Mouse (Mus musculus): ENCODE measurements at regions not wholly inside any gene's neighbourhood (a gene's known extent, or its start where the extent isn't known, plus 50 kb on each side); places are given as distances from the start of the nearest gene placed in this dataset.

DNA sequence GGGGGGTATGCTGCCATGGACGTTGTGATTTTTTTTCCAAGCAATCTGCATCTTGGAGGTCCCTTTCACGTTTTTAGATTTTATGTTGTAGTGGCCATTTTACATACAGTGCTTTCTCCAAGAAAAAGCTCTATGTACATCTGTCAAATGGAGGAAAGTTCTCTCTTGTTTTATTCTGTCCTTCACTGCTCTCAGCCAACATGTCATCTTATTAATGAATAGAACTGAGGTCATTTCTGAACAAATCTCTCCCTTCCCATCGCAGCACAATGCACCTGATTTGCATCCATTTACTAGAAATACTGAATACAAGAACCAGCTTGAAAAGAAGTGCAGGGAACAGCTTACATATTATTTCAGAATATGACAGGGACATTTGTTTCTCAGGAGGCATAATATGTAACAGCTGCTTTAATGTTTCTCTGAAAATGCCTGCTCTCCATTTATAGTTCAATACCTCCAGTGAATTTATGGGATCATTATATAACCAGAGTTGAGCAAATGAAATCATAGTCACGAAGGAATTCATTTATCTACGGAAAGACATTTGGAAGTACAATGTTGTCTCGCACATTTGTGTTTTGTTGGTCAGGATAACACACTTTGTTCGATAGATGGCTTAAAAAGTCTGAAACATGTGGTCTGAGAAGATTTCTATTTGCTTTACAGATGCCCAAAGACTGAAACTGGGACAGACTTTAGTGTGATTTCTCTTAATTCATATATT, 224.3 kb downstream of the Usp25 start:
- no peak for DNase-seq (ENCODE audit: low spot score in 2 of 2)

DNA sequence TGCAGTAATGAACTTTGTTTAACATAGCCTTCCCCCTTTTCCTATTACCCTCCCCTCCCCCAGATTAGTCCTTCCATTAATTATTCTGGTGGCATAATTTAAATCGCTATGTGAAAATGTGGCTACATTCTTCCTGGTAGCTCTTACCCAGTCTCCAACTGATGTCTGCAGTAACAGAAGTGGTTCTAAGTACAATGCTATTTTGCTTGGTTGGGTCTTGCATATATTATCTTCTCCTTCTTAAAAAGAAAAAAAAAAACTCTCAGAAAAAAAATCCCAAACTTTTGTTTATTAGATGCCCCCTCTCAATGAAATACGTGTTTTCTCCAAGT, 223.7 kb downstream of the Usp25 start:
- no peak for DNase-seq (ENCODE audit: low spot score in 2 of 2)

DNA sequence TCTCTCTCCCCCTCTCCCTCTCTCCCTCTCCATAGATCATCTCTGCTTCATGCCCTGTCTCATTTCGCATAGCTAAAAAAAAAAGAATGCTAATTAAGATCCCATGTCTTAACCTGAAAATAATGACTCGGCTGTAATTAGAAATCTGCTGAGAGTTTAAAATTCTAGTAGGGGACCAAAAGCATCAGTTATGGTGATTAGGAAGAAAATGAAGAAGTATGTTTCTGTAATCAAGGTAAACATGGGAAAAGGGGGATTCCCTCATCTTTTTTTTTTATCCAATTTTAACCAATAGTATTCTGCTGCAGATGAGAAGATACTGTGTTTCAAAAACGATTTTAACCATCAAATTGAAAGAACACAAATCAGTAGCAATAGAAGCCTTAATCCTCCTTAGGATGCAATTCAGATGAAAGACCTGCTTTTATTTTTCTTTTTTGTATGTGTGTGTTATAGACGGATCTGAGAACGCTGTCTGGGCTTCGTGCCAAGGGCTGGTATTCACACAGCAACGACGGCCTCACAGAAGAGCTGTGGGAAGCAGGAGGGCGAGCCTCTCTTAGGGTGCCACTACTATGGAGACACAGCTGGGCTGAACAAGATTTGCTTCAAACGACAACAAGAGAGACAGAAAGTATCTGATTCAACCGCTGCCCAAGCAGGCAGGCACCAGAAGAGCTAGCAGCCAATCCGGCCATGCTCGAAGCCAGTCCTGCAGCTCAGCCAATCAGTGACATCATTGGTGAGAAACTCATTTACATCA, 223.2 kb downstream of the Usp25 start:
- DNase-seq (ENCODE audit: low spot score in 2 of 2): peak; percentile 85 to 90

DNA sequence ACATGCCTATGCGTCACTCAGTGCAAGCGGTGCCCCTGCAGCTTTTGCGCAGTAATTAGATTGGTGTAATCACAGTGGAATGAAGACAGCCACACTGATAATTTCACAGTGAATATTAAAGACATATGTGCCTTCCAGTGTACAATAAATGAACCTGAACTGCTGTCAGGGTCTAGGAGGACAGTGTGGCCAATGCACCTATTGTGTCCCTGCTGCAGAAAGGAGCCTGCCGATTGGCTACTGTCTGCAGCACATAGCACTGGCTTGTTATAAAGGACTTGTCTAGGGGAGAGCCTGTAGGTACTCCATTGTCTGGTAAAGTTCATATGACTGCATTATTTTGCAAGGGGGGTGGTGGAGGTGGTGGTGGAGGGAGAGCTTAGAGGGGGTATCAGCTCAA, 222.5 kb downstream of the Usp25 start:
- peak; percentile 20 to 43 for DNase-seq (ENCODE audit: low spot score in 2 of 2)

DNA sequence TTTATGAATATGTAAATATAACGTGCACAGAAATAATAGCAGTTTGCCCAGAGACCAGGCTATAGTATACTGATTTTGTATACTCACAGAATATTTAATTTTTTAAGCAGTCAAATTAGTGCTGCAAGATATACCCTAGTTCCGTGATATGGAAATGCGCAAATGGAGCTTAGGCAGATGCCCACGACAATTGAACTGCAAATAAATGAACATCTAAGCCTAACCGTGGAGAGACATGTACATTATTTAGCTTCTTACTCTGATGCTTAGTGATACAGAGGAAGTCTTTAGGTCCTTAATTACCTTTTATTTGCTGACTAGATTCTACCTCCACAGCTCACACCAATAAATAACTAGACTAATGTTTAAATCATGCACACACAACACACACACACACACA, 221.9 kb downstream of the Usp25 start:
- no peak for DNase-seq (ENCODE audit: low spot score in 2 of 2)

Measured in frontal cortex, postnatal 10 days (tissue).